Mouse (Mus musculus) liver, embryonic 14.5 days (tissue): ENCODE measurements at regions not wholly inside any gene's neighbourhood (a gene's known extent, or its start where the extent isn't known, plus 50 kb on each side); places are given as distances from the start of the nearest gene placed in this dataset.

Experiments
- ATAC-seq: fragments of 200-750 bp; cut with Nextera tagmentation; 2 replicates; pipeline ENCODE4 v1.8.0; 2017; ENCODE audit warnings: moderate number of reproducible peaks, mild to moderate bottlenecking, moderate library complexity; ENCODE audit not compliant: insufficient read depth
- DNase-seq, 3 experiments: peaks; one replicate each; pipeline ENCODE4 v3.0.0-alpha.2; 2012 to 2013; ENCODE audit warnings: low read depth in 3 of 3, low spot score in 3 of 3
- H3K27ac ChIP-seq: fragments of 300-500 bp; sonication (generic); 2 replicates; pipeline ENCODE4 v1.5.1; 2014; ENCODE audit warnings: moderate library complexity, mild to moderate bottlenecking, control low read depth, inconsistent platforms
- H3K27me3 ChIP-seq: fragments of 300-500 bp; sonication (generic); 2 replicates; pipeline ENCODE4 v1.6.1; 2014; ENCODE audit warnings: mild to moderate bottlenecking, low read length, moderate library complexity; ENCODE audit not compliant: control insufficient read depth, insufficient read depth
- H3K36me3 ChIP-seq: fragments of 300-500 bp; sonication (generic); replicated peaks from 2 replicates; pipeline ENCODE4 v1.6.1; 2014; ENCODE audit warnings: low read depth; ENCODE audit not compliant: control insufficient read depth, insufficient read depth
- H3K4me1 ChIP-seq, 2 experiments: fragments of 200-500 bp in 1 of 2; fragments of 300-500 bp in 1 of 2; sonication (generic) in 1 of 2; replicated peaks; 2 replicates each; pipeline ENCODE4 v1.6.1; 2012 to 2014; ENCODE audit warnings: antibody characterized with exemption in 1 of 2, inconsistent platforms in 1 of 2, low read length in 1 of 2; ENCODE audit not compliant: control insufficient read depth in 2 of 2, insufficient read depth in 2 of 2
- H3K4me2 ChIP-seq: fragments of 300-500 bp; sonication (generic); 2 replicates; pipeline ENCODE4 v1.6.1; 2014; ENCODE audit warnings: low read depth, mild to moderate bottlenecking, control low read depth, moderate library complexity
- H3K4me3 ChIP-seq, 2 experiments: fragments of 200-500 bp in 1 of 2; fragments of 300-500 bp in 1 of 2; sonication (generic) in 1 of 2; 2 replicates each; pipeline ENCODE4 v1.5.1; 2012 to 2014; ENCODE audit warnings: low read depth in 2 of 2, low read length in 2 of 2, mild to moderate bottlenecking in 2 of 2, control low read depth in 1 of 2, inconsistent platforms in 1 of 2, moderate library complexity in 1 of 2; ENCODE audit not compliant: insufficient read depth in 1 of 2
- H3K9ac ChIP-seq: fragments of 300-500 bp; sonication (generic); replicated peaks from 2 replicates; pipeline ENCODE4 v1.6.1; 2014; ENCODE audit warnings: mild to moderate bottlenecking, control low read depth, moderate library complexity
- H3K9me3 ChIP-seq: fragments of 300-500 bp; sonication (generic); 2 replicates; pipeline ENCODE4 v1.6.1; 2016; ENCODE audit warnings: low read length, mixed read lengths; ENCODE audit not compliant: control insufficient read depth
- CTCF ChIP-seq: IDR thresholded peaks from 2 replicates; pipeline ENCODE4 v1.5.1; 2016; ENCODE audit warnings: antibody characterized with exemption, low read depth, control low read depth
- EP300 ChIP-seq: IDR thresholded peaks from 2 replicates; pipeline ENCODE4 v1.6.1; 2016; ENCODE audit warnings: antibody characterized with exemption, low read depth
- WGBS: fragments of 180-500 bp; shearing (Covaris S2); extraction: QIAGEN DNeasy Blood & Tissue Kit; methylation state at CpG from one replicate; pipeline ENCODE4 v1.1.7; 2014; ENCODE audit not compliant: insufficient replicate concordance; 5-methylcytosine and 5-hydroxymethylcytosine counted together

- Histone ChIP-seq H3K4me1 (no peaks in the 10 kb centered on the region), H3K36me3 (no peaks in the 10 kb centered on the region), H3K9me3 (no peaks in the 10 kb centered on the region), H3K4me2 (no peak overlapping the region), H3K27ac (no peak overlapping the region), H3K9ac (no peak overlapping the region), H3K4me3 (no peak overlapping the region), H3K27me3 (no peaks in the 10 kb centered on the region)
- TF ChIP-seq CTCF: no peak
- TF ChIP-seq EP300: no peak
- WGBS: 60% methylated on average over 11 of the region's 11 CpGs
- ATAC-seq: no peak
- DNase-seq: no peak
These were observed 55.5 kb downstream of the E030025P04Rik start for GRCm38 (mm10) chr11:109088488-109089252.

- no peak overlapping the region for H3K4me2 ChIP-seq
- H3K27ac ChIP-seq: no peak overlapping the region
- WGBS: 59% methylated on average over 4 of the region's 4 CpGs
- no peak overlapping the region for H3K4me3 ChIP-seq
- no peaks in the 10 kb centered on the region for H3K9me3 ChIP-seq
- no peak for ATAC-seq
- H3K4me1 ChIP-seq: no peaks in the 10 kb centered on the region
- H3K27me3 ChIP-seq: no peaks in the 10 kb centered on the region
- TF ChIP-seq EP300 (no peak), CTCF (no peak)
- no peaks in the 10 kb centered on the region for H3K36me3 ChIP-seq
- no peak for DNase-seq
- H3K9ac ChIP-seq: no peak overlapping the region
These were observed 62.2 kb downstream of the E030025P04Rik start for GRCm38 (mm10) chr11:109081957-109082356.

- Histone ChIP-seq H3K27ac (no peak overlapping the region), H3K4me1 (no peaks in the 10 kb centered on the region), H3K4me2 (no peak overlapping the region), H3K9ac (no peak overlapping the region), H3K9me3 (no peaks in the 10 kb centered on the region), H3K4me3 (no peak overlapping the region), H3K27me3 (no peaks in the 10 kb centered on the region), H3K36me3 (no peaks in the 10 kb centered on the region)
- DNase-seq (no peak), ATAC-seq (no peak)
- WGBS: 25% methylated on average over 10 of the region's 10 CpGs
- TF ChIP-seq CTCF: no peak
- TF ChIP-seq EP300: no peak
These were observed 62.7 kb downstream of the E030025P04Rik start for GRCm38 (mm10) chr11:109081454-109081853.

GRCm38 (mm10) chr11:109080847-109081415, 63.2 kb downstream of the E030025P04Rik start:
- no peak for TF ChIP-seq EP300
- TF ChIP-seq CTCF: no peak
- no peak overlapping the region for H3K27ac ChIP-seq
- H3K36me3 ChIP-seq: no peaks in the 10 kb centered on the region
- H3K4me3 ChIP-seq: no peak overlapping the region
- ATAC-seq: no peak
- 62% methylated on average over 9 of the region's 9 CpGs for WGBS
- H3K9ac ChIP-seq: no peak overlapping the region
- no peaks in the 10 kb centered on the region for H3K4me1 ChIP-seq
- no peaks in the 10 kb centered on the region for H3K27me3 ChIP-seq
- H3K4me2 ChIP-seq: no peak overlapping the region
- no peaks in the 10 kb centered on the region for H3K9me3 ChIP-seq
- DNase-seq: no peak

DNA sequence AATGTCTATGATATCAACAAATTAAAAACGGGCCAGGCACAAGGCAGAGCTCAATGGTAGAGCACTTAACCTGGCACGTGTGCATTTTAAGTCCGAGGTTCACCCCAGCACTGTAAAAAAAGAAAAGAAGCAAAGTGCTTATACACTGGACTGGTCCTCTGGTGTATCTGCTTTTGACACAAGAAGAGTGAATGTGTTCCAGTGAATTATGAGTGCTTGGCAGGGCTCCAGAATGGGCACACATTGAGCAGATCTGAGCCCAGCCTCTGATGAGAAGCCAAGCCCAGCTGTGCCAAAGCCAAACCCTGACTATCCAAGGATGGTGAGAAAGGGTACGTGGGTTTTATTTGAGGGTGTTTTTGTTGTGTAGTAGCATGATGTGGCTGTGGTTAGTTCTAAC, 64.7 kb downstream of the E030025P04Rik start:
- ATAC-seq (no peak), DNase-seq (no peak)
- H3K4me3 ChIP-seq: no peak overlapping the region
- WGBS: 68% methylated on average over 4 of the region's 4 CpGs
- H3K4me2 ChIP-seq: no peak overlapping the region
- no peaks in the 10 kb centered on the region for H3K9me3 ChIP-seq
- H3K27me3 ChIP-seq: no peaks in the 10 kb centered on the region
- H3K4me1 ChIP-seq: no peaks in the 10 kb centered on the region
- no peaks in the 10 kb centered on the region for H3K36me3 ChIP-seq
- no peak for TF ChIP-seq EP300
- TF ChIP-seq CTCF: no peak
- no peak overlapping the region for H3K9ac ChIP-seq
- H3K27ac ChIP-seq: no peak overlapping the region
